Comparison of ENCODE assay signal across 7 mouse cellular contexts in genomic region chr8:84689091-84689915, GRCm38 (mm10). TPM values are rescaled to one million over a fixed set of nuclear protein-coding genes. Genes with fewer than 3 reads are reported as not detected.
DNase-seq lines count a peak whose midpoint lies in the region; ATAC-seq lines count a peak whose summit lies in the region.

No protein-coding gene starts in this region.

- WGBS in midbrain, embryonic 11.5 days: under 1% methylated on average over 47 of the region's 47 CpGs

- H3K36me3 ChIP-seq in midbrain, embryonic 11.5 days (ENCODE audit: control insufficient read depth, insufficient read depth, low read length): no peaks in the 10 kb centered on the region

- intact Hi-C loops in left cerebral cortex, postnatal 4 days (cut with DNase I): no loop called here

- H3K4me1 ChIP-seq in midbrain, embryonic 11.5 days (ENCODE audit: control insufficient read depth, insufficient read depth, low read length): peaks cover 27% of the 10 kb centered on the region

- peak; percentile 89 for DNase-seq in adrenal gland, adult 8-10 months
- peak; percentile 81 for DNase-seq in embryo, embryonic 11.5 days (ENCODE audit: low read depth, low spot score)
- DNase-seq in kidney, adult 11 months: peak; percentile 89
- DNase-seq in left cerebral cortex, postnatal 4 days: peak; percentile 89
- peak; percentile 90 for DNase-seq in midbrain, embryonic 11.5 days (ENCODE audit: low spot score, missing footprints)
- peak; percentile 87 for DNase-seq in skeletal muscle tissue, adult 2 months (ENCODE audit: low read depth, low spot score)

- no peaks in the 10 kb centered on the region for H3K27me3 ChIP-seq in midbrain, embryonic 11.5 days (ENCODE audit: control insufficient read depth, insufficient read depth, low read length)

- H3K4me2 ChIP-seq in midbrain, embryonic 11.5 days: peak overlapping the region; percentile 94

- peak overlapping the region; percentile 71 for H3K9ac ChIP-seq in midbrain, embryonic 11.5 days (ENCODE audit: low read length)

- no peak overlapping the region for H3K27ac ChIP-seq in midbrain, embryonic 11.5 days (ENCODE audit: low read depth, low read length)

- ATAC-seq in granulocyte monocyte progenitor cell, adult 5-6 weeks (replicated peaks; ENCODE audit: poor library complexity, severe bottlenecking): peak; percentile 82
- ATAC-seq in midbrain, embryonic 11.5 days (ENCODE audit: low FRiP score): peak; percentile 87

- H3K9me3 ChIP-seq in midbrain, embryonic 11.5 days (ENCODE audit: control insufficient read depth, low read length): no peaks in the 10 kb centered on the region

- peak overlapping the region; percentile 84 for H3K4me3 ChIP-seq in midbrain, embryonic 11.5 days (ENCODE audit: low read depth, low read length)

RNA-seq across cellular contexts. Expression of gene Nacc1, which starts 1.6 kb away (rescaled TPM):
- 10 to 100 TPM; 81.0 to 86.9 (median 83.7) TPM for total RNA-seq in adrenal gland, adult 8-10 months (2022)
- 92.9 and 98.1 TPM in 2 replicates for total RNA-seq in granulocyte monocyte progenitor cell, adult 5-6 weeks (2014; fragmentation: Nextera tagmentation)
- 46.5 and 59.2 TPM in 2 replicates for total RNA-seq in granulocyte monocyte progenitor cell, adult 5-6 weeks (2017)
- total RNA-seq in left cerebral cortex, postnatal 4 days (2021): 10 to 100 TPM; 68.4 to 72.1 TPM
- polyA plus RNA-seq in midbrain, embryonic 11.5 days (2014; fragmentation: Nextera tagmentation; extraction: Ambion mirVana): 18.6 and 21.4 TPM in 2 replicates

RNA-seq across cellular contexts. Expression of gene Trmt1, which starts 3.2 kb away (rescaled TPM):
- total RNA-seq in adrenal gland, adult 8-10 months (2022): 100 to 1,000 TPM in 2 of 4 experiments, 10 to 100 TPM in 2; 75.4 to 109 (median 88.5) TPM
- 76.9 and 123 TPM in 2 replicates for total RNA-seq in granulocyte monocyte progenitor cell, adult 5-6 weeks (2014; fragmentation: Nextera tagmentation)
- 73.8 and 95.9 TPM in 2 replicates for total RNA-seq in granulocyte monocyte progenitor cell, adult 5-6 weeks (2017)
- total RNA-seq in left cerebral cortex, postnatal 4 days (2021): 100 to 1,000 TPM; 110 to 112 TPM
- polyA plus RNA-seq in midbrain, embryonic 11.5 days (2014; fragmentation: Nextera tagmentation; extraction: Ambion mirVana): 39.9 and 45.6 TPM in 2 replicates

RNA-seq across cellular contexts. Expression of gene Lyl1, which starts 12.0 kb away (rescaled TPM):
- 1 to 10 TPM; 3.1 to 5.6 (median 4.2) TPM for total RNA-seq in adrenal gland, adult 8-10 months (2022)
- total RNA-seq in granulocyte monocyte progenitor cell, adult 5-6 weeks (2014; fragmentation: Nextera tagmentation): 82.1 and 133 TPM in 2 replicates
- total RNA-seq in granulocyte monocyte progenitor cell, adult 5-6 weeks (2017): 65.9 and 73.3 TPM in 2 replicates
- total RNA-seq in left cerebral cortex, postnatal 4 days (2021): 1 to 10 TPM; 3.0 to 3.3 TPM
- polyA plus RNA-seq in midbrain, embryonic 11.5 days (2014; fragmentation: Nextera tagmentation; extraction: Ambion mirVana): 5.1 and 6.5 TPM in 2 replicates

RNA-seq across cellular contexts. Expression of gene Ier2, which starts 26.7 kb away (rescaled TPM):
- total RNA-seq in adrenal gland, adult 8-10 months (2022): 10 to 100 TPM; 18.3 to 48.9 (median 22.3) TPM
- total RNA-seq in granulocyte monocyte progenitor cell, adult 5-6 weeks (2014; fragmentation: Nextera tagmentation): 33.3 and 44.1 TPM in 2 replicates
- 40.7 and 47.6 TPM in 2 replicates for total RNA-seq in granulocyte monocyte progenitor cell, adult 5-6 weeks (2017)
- total RNA-seq in left cerebral cortex, postnatal 4 days (2021): 10 to 100 TPM; 10.2 to 10.7 TPM
- 49.9 and 52.9 TPM in 2 replicates for polyA plus RNA-seq in midbrain, embryonic 11.5 days (2014; fragmentation: Nextera tagmentation; extraction: Ambion mirVana)

RNA-seq across cellular contexts. Expression of gene G430095P16Rik, which starts 33.5 kb away (rescaled TPM):
- total RNA-seq in adrenal gland, adult 8-10 months (2022): under 1 TPM in 2 of 4 experiments, not detected in 2; 0.52 to 0.73 TPM
- 11.0 and 17.9 TPM in 2 replicates for total RNA-seq in granulocyte monocyte progenitor cell, adult 5-6 weeks (2014; fragmentation: Nextera tagmentation)
- 4.4 and 4.8 TPM in 2 replicates for total RNA-seq in granulocyte monocyte progenitor cell, adult 5-6 weeks (2017)
- not detected for total RNA-seq in left cerebral cortex, postnatal 4 days (2021)
- polyA plus RNA-seq in midbrain, embryonic 11.5 days (2014; fragmentation: Nextera tagmentation; extraction: Ambion mirVana): 1.6 and 1.9 TPM in 2 replicates

Comparison
In these comparisons a context has a peak if more than half of its experiments do, and no peak if none do; other contexts are left out.
1. RNA of gene Lyl1, which starts 12.0 kb away (total RNA-seq): 65.9 to 133 TPM in granulocyte monocyte progenitor cell, adult 5-6 weeks; 3.1 to 5.6 TPM in adrenal gland, adult 8-10 months and 3.0 to 3.3 TPM in left cerebral cortex, postnatal 4 days; every median in the first group is over 10 times any median in the second.
2. Peak in every context shown above with its lines, with median percentiles within 50 percentile points of each other: DNase-seq.